Mouse (Mus musculus) hindbrain, embryonic 16.5 days (tissue): Measurements from ENCODE around the gene Def8. TPM values are rescaled to one million over a fixed set of nuclear protein-coding genes. Genes with fewer than 3 reads are reported as not detected.

Experiments
- ATAC-seq: fragments of 200-750 bp; cut with Nextera tagmentation; 2 replicates; pipeline ENCODE4 v1.8.0; 2017; ENCODE audit warnings: moderate TSS enrichment, moderate library complexity
- H3K27ac ChIP-seq: fragments of 300-500 bp; sonication (generic); 2 replicates; pipeline ENCODE4 v1.5.1; 2014; ENCODE audit warnings: low read depth, mild to moderate bottlenecking, control low read depth, low read length, moderate library complexity
- H3K27me3 ChIP-seq: fragments of 300-500 bp; sonication (generic); replicated peaks from 2 replicates; pipeline ENCODE4 v1.6.1; 2014; ENCODE audit warnings: low read length; ENCODE audit not compliant: control insufficient read depth, insufficient read depth
- H3K36me3 ChIP-seq: fragments of 300-500 bp; sonication (generic); 2 replicates; pipeline ENCODE4 v1.6.1; 2014; ENCODE audit warnings: mild to moderate bottlenecking, low read length, moderate library complexity, mixed read lengths; ENCODE audit not compliant: control insufficient read depth, insufficient read depth
- H3K4me1 ChIP-seq: fragments of 300-500 bp; sonication (generic); 2 replicates; pipeline ENCODE4 v1.6.1; 2014; ENCODE audit warnings: low read depth, low read length; ENCODE audit not compliant: control insufficient read depth, insufficient read depth
- H3K4me2 ChIP-seq: fragments of 300-500 bp; sonication (generic); 2 replicates; pipeline ENCODE4 v1.6.1; 2014; ENCODE audit warnings: mild to moderate bottlenecking, low read length, control low read depth, moderate library complexity
- H3K4me3 ChIP-seq: fragments of 300-500 bp; sonication (generic); 2 replicates; pipeline ENCODE4 v1.5.1; 2014; ENCODE audit warnings: mild to moderate bottlenecking, low read length, control low read depth, moderate library complexity
- H3K9ac ChIP-seq: fragments of 300-500 bp; sonication (generic); 2 replicates; pipeline ENCODE4 v1.6.1; 2014; ENCODE audit warnings: low read depth, mild to moderate bottlenecking, control low read depth, low read length, moderate library complexity
- H3K9me3 ChIP-seq: fragments of 300-500 bp; sonication (generic); 2 replicates; pipeline ENCODE4 v1.6.1; 2014; ENCODE audit warnings: mild to moderate bottlenecking, low read length, moderate library complexity; ENCODE audit not compliant: control insufficient read depth
- WGBS: fragments of 180-500 bp; shearing (Covaris S2); extraction: QIAGEN DNeasy Blood & Tissue Kit; methylation state at CpG from one replicate; pipeline ENCODE4 v1.1.7; 2014; 5-methylcytosine and 5-hydroxymethylcytosine counted together
- polyA plus RNA-seq: library from polyadenylated mRNA; unstranded; fragments of >200 nt; fragmentation: Nextera tagmentation; extraction: Ambion mirVana; gene quantifications from 2 replicates; pipeline ENCODE4 v1.2.1, GENCODE M21; 2015

The Def8 gene
- polyA plus RNA-seq, result 50.5 and 53.5 TPM in 2 replicates

DNA sequence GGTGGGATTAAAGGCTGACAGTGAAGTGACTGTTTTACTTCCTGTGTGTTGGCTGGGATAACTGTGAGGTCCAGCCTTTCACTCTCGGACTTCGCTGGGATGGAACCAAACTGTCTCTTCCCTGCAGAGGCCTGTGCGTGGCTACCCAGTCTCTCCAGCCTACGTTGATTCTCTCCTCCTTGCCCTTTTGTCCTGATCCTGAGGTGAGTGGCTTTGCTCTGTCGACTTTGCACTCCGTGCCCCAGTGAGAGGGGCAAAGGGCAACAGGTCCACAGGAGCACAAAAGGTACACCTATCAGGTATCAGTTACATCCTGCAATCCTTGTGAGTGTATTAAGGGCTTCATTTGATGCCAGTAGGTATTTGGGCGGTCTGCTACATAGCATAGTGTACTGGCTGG is at the start of gene Def8:
TSS of gene Def8 (plus strand) at position 87 of the 400 bp plus-strand sequence.
- H3K36me3 ChIP-seq, result peaks cover 23% of the 10 kb centered on the region
- no peaks in the 10 kb centered on the region for H3K27me3 ChIP-seq
- 82% methylated on average over 7 of the region's 7 CpGs for whole genome bisulfite sequencing
- H3K9ac ChIP-seq, result no peak within 1 kb of the TSS
- peak within 1 kb of the TSS; percentile 12; the same call in 1 of the 2 replicates for H3K27ac ChIP-seq
- H3K9me3 ChIP-seq, result peaks cover 16% of the 10 kb centered on the region
- ATAC-seq, result no peak
- H3K4me3 ChIP-seq, result peak within 1 kb of the TSS; percentile 12; the same call in 1 of the 2 replicates
- H3K4me1 ChIP-seq, result no peaks in the 10 kb centered on the region
- H3K4me2 ChIP-seq, result peak within 1 kb of the TSS; percentile 46

DNA sequence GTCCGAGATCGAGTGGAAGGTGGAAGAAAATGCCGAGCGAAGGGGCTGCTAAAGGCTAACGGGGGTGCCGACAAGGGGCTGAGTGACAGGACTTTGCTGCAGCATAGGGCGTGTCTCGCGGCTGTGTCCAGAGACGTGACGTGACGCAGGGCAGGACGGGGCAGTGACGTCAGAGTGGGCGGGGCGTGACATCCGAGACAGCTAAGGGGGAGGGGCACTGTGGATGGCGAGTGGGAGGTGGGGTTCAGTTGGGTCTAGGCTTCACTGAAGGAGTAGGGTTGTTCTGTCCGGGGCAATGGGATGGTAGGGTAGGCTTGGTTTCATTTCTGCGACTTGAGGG is 49.1 kb upstream of the Def8 start:
- Histone ChIP-seq H3K9ac (peak overlapping the region; percentile 90), H3K4me3 (peak overlapping the region; percentile 91), H3K9me3 (no peaks in the 10 kb centered on the region), H3K27me3 (no peaks in the 10 kb centered on the region), H3K4me2 (peak overlapping the region; percentile 89), H3K36me3 (peaks cover 2% of the 10 kb centered on the region; the same call in 1 of the 2 replicates), H3K27ac (peak overlapping the region; percentile 98), H3K4me1 (peaks cover 21% of the 10 kb centered on the region)
- WGBS, result 0% methylated on average over 20 of the region's 20 CpGs
- peak; percentile 73 for ATAC-seq

DNA sequence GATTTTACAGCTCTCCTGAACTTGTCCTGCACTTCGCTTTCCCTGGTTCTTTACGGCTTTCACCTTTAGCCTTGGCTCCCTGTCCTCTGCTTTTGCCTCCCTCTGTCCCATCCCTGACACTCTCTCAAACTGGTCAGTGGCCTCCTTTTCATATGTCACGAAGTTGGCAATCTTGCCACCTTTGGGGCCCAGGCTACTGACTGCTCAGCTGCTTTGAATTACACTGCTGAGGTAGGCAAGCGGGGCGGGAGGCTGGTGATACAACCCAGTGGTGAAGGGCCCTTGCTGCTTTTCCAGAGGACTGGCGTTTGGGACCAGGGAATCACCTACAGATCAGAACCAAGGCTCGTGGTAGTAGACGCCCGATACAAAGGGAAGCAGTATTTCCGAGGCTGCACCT is 47.6 kb upstream of the Def8 start:
- no peaks in the 10 kb centered on the region; the same call in 1 of the 2 replicates for H3K36me3 ChIP-seq
- H3K27ac ChIP-seq, result no peak overlapping the region; the same call in 1 of the 2 replicates
- H3K4me1 ChIP-seq, result peaks cover 21% of the 10 kb centered on the region
- no peaks in the 10 kb centered on the region for H3K27me3 ChIP-seq
- peak overlapping the region; percentile 30; the same call in 1 of the 2 replicates for H3K9ac ChIP-seq
- no peak overlapping the region for H3K4me2 ChIP-seq
- WGBS, result 78% methylated on average over 10 of the region's 10 CpGs
- H3K9me3 ChIP-seq, result no peaks in the 10 kb centered on the region
- no peak for ATAC-seq
- no peak overlapping the region for H3K4me3 ChIP-seq

DNA sequence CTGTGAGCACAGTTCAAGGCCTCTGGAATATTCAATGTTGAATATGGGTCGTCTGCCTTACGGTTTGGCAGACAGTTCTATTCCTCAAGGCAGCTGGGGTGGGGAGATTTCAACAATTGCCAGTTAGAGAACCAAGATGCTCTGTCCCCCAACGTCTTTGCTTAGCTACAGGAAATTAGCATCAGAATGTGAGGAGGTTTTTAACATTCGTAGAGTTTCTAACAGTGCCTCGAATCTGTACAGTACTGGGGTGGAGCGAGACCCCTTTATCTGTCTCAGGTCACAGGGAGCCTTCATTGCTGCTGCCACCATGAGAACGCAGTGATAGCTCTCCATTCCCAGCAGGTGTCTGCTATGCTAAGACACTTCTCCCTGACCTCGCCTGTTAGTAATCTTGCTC is 47.2 kb upstream of the Def8 start:
- no peak overlapping the region for H3K4me2 ChIP-seq

DNA sequence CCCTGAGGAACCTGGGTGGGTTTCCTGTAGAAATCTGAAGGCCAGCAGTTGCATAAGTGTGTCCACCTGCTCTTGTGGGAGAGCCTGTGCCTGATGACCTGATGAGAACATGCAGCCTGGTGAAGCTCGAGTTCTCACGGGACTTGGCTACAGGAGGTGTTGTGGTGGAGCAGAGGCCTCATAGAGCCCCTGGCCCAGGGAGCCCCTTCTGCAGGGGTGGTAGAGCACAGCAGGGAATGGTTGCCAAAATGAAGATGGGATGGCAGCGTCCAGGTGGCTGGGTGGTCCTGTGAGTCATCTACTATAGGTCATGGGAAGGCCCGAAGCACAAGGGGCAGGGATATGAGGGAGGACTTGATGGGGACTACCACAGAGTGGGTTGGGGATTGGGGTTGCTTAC is 41.6 kb upstream of the Def8 start:
- Histone ChIP-seq H3K27me3 (no peaks in the 10 kb centered on the region), H3K4me1 (no peaks in the 10 kb centered on the region), H3K36me3 (peaks cover 35% of the 10 kb centered on the region), H3K27ac (no peak overlapping the region), H3K9me3 (no peaks in the 10 kb centered on the region), H3K9ac (no peak overlapping the region), H3K4me3 (no peak overlapping the region), H3K4me2 (no peak overlapping the region)
- no peak for ATAC-seq
- 90% methylated on average over 4 of the region's 4 CpGs for WGBS

More for the DNA sequence above, 47.2 kb upstream of the Def8 start:
- Histone ChIP-seq H3K4me1 (peaks cover 21% of the 10 kb centered on the region), H3K27ac (no peak overlapping the region), H3K4me3 (no peak overlapping the region), H3K36me3 (no peaks in the 10 kb centered on the region; the same call in 1 of the 2 replicates), H3K9me3 (no peaks in the 10 kb centered on the region), H3K9ac (no peak overlapping the region; the same call in 1 of the 2 replicates), H3K27me3 (no peaks in the 10 kb centered on the region)
- no peak for ATAC-seq
- 46% methylated on average over 8 of the region's 8 CpGs for WGBS

DNA sequence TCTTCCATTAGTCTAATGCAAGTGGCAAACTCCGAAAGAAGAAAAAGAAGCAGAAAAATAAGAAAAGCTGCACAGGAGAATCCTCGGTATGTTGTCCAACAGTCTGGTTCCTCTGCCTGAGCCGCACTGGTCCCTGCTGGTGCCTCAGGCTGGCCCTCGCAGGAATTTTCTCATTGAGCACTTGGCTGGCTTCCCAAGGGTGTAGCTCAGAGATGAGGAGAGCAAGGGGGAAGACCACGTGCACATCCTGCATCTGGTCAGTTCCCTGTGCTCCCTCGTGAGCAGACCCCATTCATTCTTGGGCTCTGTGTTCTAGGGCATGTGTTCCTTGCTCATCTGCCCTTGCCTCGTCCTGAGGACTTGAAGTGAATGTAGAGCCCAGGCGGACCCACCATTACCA is 40.8 kb upstream of the Def8 start:
- peaks cover 39% of the 10 kb centered on the region for H3K36me3 ChIP-seq
- WGBS, result 84% methylated on average over 8 of the region's 8 CpGs
- no peak overlapping the region for H3K27ac ChIP-seq
- H3K4me2 ChIP-seq, result no peak overlapping the region
- H3K27me3 ChIP-seq, result no peaks in the 10 kb centered on the region
- H3K9ac ChIP-seq, result no peak overlapping the region
- ATAC-seq, result no peak
- no peak overlapping the region for H3K4me3 ChIP-seq
- no peaks in the 10 kb centered on the region for H3K9me3 ChIP-seq
- no peaks in the 10 kb centered on the region for H3K4me1 ChIP-seq

DNA sequence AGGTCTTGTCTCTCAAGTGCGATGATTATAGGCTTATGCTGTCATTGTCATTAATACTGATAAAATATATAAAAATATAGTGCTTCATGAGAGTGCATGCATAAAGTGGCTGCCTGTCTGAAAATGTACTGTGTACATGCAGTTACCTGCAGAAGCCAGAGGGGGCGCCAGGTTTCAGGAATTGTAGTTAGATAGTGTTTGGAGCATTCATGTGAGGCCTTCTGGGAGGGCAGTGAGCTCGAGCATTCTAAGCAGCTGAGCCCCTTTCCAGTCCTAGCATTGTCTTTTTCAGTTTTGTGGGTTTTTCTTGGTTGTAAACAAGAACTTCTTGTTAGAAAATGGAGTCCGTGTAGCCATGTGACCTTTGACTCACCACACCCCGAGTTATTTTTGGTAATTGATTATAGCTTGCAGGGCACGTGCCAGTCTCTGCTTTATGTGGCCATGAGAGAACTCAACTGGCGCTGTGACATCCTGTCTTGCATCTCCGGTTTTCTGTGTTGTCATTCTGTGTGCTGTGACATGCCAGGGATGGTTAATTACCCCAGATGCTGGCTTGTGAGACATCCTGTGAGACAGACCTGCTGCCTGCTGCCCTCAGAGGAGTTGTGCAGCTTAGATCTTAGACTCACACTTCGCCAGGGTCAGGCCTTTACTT is 38.3 kb upstream of the Def8 start:
- WGBS, result 71% methylated on average over 9 of the region's 9 CpGs
- Histone ChIP-seq H3K4me3 (no peak overlapping the region), H3K36me3 (peaks cover 62% of the 10 kb centered on the region), H3K9me3 (no peaks in the 10 kb centered on the region), H3K4me1 (no peaks in the 10 kb centered on the region), H3K27ac (no peak overlapping the region), H3K4me2 (no peak overlapping the region), H3K9ac (no peak overlapping the region), H3K27me3 (no peaks in the 10 kb centered on the region)
- no peak for ATAC-seq

DNA sequence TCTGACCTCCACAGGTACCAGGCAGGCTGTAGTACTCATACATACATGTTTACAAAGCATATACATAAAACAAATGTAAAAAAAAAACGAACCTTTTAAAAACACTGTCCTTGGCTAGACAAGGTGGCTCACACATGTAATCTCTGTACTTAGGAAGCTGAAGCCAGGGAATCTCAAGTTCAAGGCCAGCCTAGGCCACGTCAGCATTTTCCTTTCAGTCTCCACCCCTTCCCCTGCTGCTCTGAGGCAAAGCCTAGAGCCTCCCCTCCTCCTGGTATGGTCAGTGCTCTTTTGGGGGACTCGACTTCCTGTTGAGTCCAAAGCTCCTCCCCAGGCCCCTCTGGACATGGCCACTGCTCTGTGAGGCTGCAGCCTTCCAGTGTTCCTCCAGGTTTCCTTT is 36.3 kb upstream of the Def8 start:
- H3K9ac ChIP-seq, result no peak overlapping the region
- no peak overlapping the region for H3K27ac ChIP-seq
- H3K9me3 ChIP-seq, result no peaks in the 10 kb centered on the region
- no peak overlapping the region for H3K4me3 ChIP-seq
- H3K4me1 ChIP-seq, result no peaks in the 10 kb centered on the region
- H3K27me3 ChIP-seq, result no peaks in the 10 kb centered on the region
- ATAC-seq, result no peak
- WGBS, result 85% methylated on average over 3 of the region's 3 CpGs
- no peak overlapping the region for H3K4me2 ChIP-seq
- H3K36me3 ChIP-seq, result peaks cover 75% of the 10 kb centered on the region

DNA sequence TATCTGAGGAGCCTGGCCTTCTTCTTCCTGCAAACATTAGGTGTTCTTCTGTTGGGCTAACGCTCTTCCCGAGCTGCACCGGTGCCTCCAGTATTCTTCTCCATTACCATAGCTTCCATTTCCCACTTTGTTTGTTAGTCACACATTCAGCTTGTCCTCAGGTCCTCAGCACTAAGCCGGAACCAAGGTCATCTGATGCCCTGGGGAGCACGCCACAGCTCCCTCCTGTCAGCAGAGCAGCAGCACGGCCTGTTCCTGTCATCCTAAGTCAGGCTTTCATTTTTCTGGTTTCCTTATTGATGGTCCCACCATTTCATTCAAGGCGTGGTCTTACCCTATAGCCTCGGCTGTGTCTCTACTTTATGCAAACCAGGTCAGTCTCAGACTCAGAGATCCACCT is 35.5 kb upstream of the Def8 start:
- H3K27me3 ChIP-seq, result no peaks in the 10 kb centered on the region
- no peak overlapping the region for H3K9ac ChIP-seq
- H3K9me3 ChIP-seq, result no peaks in the 10 kb centered on the region
- no peak for ATAC-seq
- H3K4me1 ChIP-seq, result no peaks in the 10 kb centered on the region
- H3K4me3 ChIP-seq, result no peak overlapping the region
- no peak overlapping the region for H3K27ac ChIP-seq
- H3K4me2 ChIP-seq, result no peak overlapping the region
- H3K36me3 ChIP-seq, result peaks cover 74% of the 10 kb centered on the region
- 94% methylated on average over 8 of the region's 8 CpGs for WGBS
